Mouse (Mus musculus) myocyte (in vitro differentiated cells): ENCODE results near the gene Trip12.

Experiments
- MYOD1 ChIP-seq, 3 experiments: IDR thresholded peaks; one replicate each; pipeline ENCODE4 v1.6.1; 2011; ENCODE audit warnings: control low read depth in 2 of 3, low read depth in 2 of 3, mild to moderate bottlenecking in 2 of 3, moderate library complexity in 1 of 3; ENCODE audit not compliant: insufficient read length in 2 of 3, control insufficient read depth in 1 of 3
- POLR2A ChIP-seq: IDR thresholded peaks from one replicate; pipeline ENCODE4 v1.6.1; 2011; ENCODE audit warnings: low read depth, mild to moderate bottlenecking, control low read depth, moderate library complexity; ENCODE audit not compliant: insufficient read length
- POLR2AphosphoS2 ChIP-seq: IDR thresholded peaks from one replicate; pipeline ENCODE4 v1.6.1; 2011; ENCODE audit warnings: low read depth, control low read depth; ENCODE audit not compliant: insufficient read length
- USF1 ChIP-seq: IDR thresholded peaks from one replicate; pipeline ENCODE4 v1.6.1; 2011; ENCODE audit warnings: low read depth, mild to moderate bottlenecking, control low read depth, moderate library complexity

DNA sequence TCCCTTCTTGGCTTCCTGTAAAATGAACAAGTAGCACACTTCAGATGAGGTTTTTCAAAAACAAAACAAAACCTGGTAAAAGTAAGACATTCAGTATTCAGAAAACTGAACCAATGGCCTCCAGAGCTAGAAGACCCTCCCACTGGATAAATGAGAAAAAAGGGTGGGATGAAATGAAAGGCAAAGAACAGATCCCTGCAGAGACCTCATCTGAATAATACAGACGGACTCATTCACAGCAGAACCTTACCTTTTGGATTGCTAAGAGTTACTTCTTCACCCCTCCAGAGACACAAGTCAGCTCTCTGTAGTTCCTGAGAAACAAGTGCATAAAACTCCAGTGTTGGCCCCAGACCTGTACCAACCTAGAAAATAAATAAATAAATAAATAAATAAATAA is 108.6 kb downstream of the Trip12 start:
- TF ChIP-seq USF1 (no peak), POLR2A (no peak), POLR2AphosphoS2 (no peak), MYOD1 (IDR thresholded peaks at IDR 0.05; ENCODE audit: control insufficient read depth in 1 of 3, insufficient read length in 2 of 3, low read depth in 2 of 3) (no peak)
